Mouse (Mus musculus): ENCODE data around the gene Evc2. TPM values are rescaled to one million over a fixed set of nuclear protein-coding genes. Genes with fewer than 3 reads are reported as not detected.
A peak's percentile ranks its signal among the peaks of the same experiment; 100 is the strongest.

The Evc2 gene
- polyA plus RNA-seq, 1 experiment from 2014 or later: 15.0 TPM

- no peaks in the 10 kb centered on the region for H3K4me1 ChIP-seq (replicated peaks; ENCODE audit: control insufficient read depth, insufficient read depth, low read length)
- WGBS: 86% methylated on average over 4 of the region's 4 CpGs
- no peak overlapping the region for H3K4me3 ChIP-seq (ENCODE audit: low read length)
- H3K4me2 ChIP-seq (ENCODE audit: low read depth, low read length): no peak overlapping the region
- H3K36me3 ChIP-seq (ENCODE audit: control insufficient read depth, insufficient read depth, low read length): peaks cover 11% of the 10 kb centered on the region; the same call in 1 of the 2 replicates
- H3K9me3 ChIP-seq (ENCODE audit: control insufficient read depth, low read length): no peaks in the 10 kb centered on the region
- no peak overlapping the region for H3K9ac ChIP-seq (ENCODE audit: low read length)
- no peaks in the 10 kb centered on the region for H3K27me3 ChIP-seq (ENCODE audit: control insufficient read depth, insufficient read depth, low read depth, low read length)
- no peak for ATAC-seq (ENCODE audit: low read depth)
- no peak overlapping the region for H3K27ac ChIP-seq (ENCODE audit: low read length)
Observed at GRCm38 (mm10) chr5:37320761-37321160, 17.5 kb upstream of the Evc2 start.

DNA sequence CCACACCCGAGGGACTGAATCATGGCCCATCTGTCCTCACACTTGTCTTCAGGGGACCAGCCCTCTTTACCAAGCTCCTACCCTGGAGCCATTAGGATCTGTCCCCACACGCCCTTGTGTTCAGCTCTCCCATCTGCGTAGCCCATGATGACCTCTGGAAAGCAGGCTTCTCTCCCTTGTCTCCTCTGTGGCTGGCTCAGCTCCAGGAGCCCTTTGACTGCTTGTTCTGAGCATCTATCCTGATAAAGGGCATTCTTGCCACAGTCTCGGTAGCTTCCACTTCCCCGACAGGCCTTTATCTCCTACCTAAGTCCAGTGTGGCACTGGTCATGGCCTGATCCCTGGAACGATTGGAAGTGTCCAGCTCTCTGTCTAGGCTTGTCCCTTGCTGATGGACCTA, 11.6 kb upstream of the Evc2 start:
- Histone ChIP-seq H3K4me1 (replicated peaks; ENCODE audit: control insufficient read depth, insufficient read depth, low read length) (no peaks in the 10 kb centered on the region), H3K9ac (ENCODE audit: low read length) (no peak overlapping the region), H3K36me3 (ENCODE audit: control insufficient read depth, insufficient read depth, low read length) (peaks cover 10% of the 10 kb centered on the region), H3K27me3 (ENCODE audit: control insufficient read depth, insufficient read depth, low read depth, low read length) (no peaks in the 10 kb centered on the region), H3K4me2 (ENCODE audit: low read depth, low read length) (no peak overlapping the region), H3K9me3 (ENCODE audit: control insufficient read depth, low read length) (no peaks in the 10 kb centered on the region), H3K27ac (ENCODE audit: low read length) (no peak overlapping the region), H3K4me3 (ENCODE audit: low read length) (no peak overlapping the region)
- ATAC-seq (ENCODE audit: low read depth): no peak
- 79% methylated on average over 6 of the region's 6 CpGs for WGBS

GRCm38 (mm10) chr5:37330449-37331132, 7.7 kb upstream of the Evc2 start:
- Histone ChIP-seq H3K9ac (ENCODE audit: low read length) (no peak overlapping the region), H3K4me1 (replicated peaks; ENCODE audit: control insufficient read depth, insufficient read depth, low read length) (no peaks in the 10 kb centered on the region; the same call in 1 of the 2 replicates), H3K27me3 (ENCODE audit: control insufficient read depth, insufficient read depth, low read depth, low read length) (no peaks in the 10 kb centered on the region), H3K4me2 (ENCODE audit: low read depth, low read length) (no peak overlapping the region), H3K36me3 (ENCODE audit: control insufficient read depth, insufficient read depth, low read length) (peaks cover 6% of the 10 kb centered on the region), H3K9me3 (ENCODE audit: control insufficient read depth, low read length) (no peaks in the 10 kb centered on the region), H3K27ac (ENCODE audit: low read length) (no peak overlapping the region), H3K4me3 (ENCODE audit: low read length) (no peak overlapping the region)
- 75% methylated on average over 8 of the region's 8 CpGs for WGBS
- ATAC-seq (ENCODE audit: low read depth): no peak

GRCm38 (mm10) chr5:37331133-37331505, 7.2 kb upstream of the Evc2 start:
- Histone ChIP-seq H3K27ac (ENCODE audit: low read length) (no peak overlapping the region), H3K4me2 (ENCODE audit: low read depth, low read length) (no peak overlapping the region), H3K9me3 (ENCODE audit: control insufficient read depth, low read length) (no peaks in the 10 kb centered on the region), H3K36me3 (ENCODE audit: control insufficient read depth, insufficient read depth, low read length) (peaks cover 3% of the 10 kb centered on the region), H3K9ac (ENCODE audit: low read length) (no peak overlapping the region), H3K4me1 (replicated peaks; ENCODE audit: control insufficient read depth, insufficient read depth, low read length) (peaks cover 5% of the 10 kb centered on the region), H3K27me3 (ENCODE audit: control insufficient read depth, insufficient read depth, low read depth, low read length) (no peaks in the 10 kb centered on the region), H3K4me3 (ENCODE audit: low read length) (no peak overlapping the region)
- WGBS: 92% methylated on average over 2 of the region's 2 CpGs
- ATAC-seq (ENCODE audit: low read depth): no peak

- H3K27me3 ChIP-seq (ENCODE audit: control insufficient read depth, insufficient read depth, low read depth, low read length): no peaks in the 10 kb centered on the region
- no peak overlapping the region for H3K9ac ChIP-seq (ENCODE audit: low read length)
- H3K36me3 ChIP-seq (ENCODE audit: control insufficient read depth, insufficient read depth, low read length): no peaks in the 10 kb centered on the region
- no peak overlapping the region for H3K4me3 ChIP-seq (ENCODE audit: low read length)
- no peak for ATAC-seq (ENCODE audit: low read depth)
- H3K4me1 ChIP-seq (replicated peaks; ENCODE audit: control insufficient read depth, insufficient read depth, low read length): peaks cover 7% of the 10 kb centered on the region
- no peak overlapping the region for H3K27ac ChIP-seq (ENCODE audit: low read length)
- 62% methylated on average over 4 of the region's 4 CpGs for WGBS
- H3K4me2 ChIP-seq (ENCODE audit: low read depth, low read length): no peak overlapping the region
- H3K9me3 ChIP-seq (ENCODE audit: control insufficient read depth, low read length): no peaks in the 10 kb centered on the region
Observed at GRCm38 (mm10) chr5:37332066-37332465, 6.2 kb upstream of the Evc2 start.

- Histone ChIP-seq H3K4me3 (ENCODE audit: low read length) (no peak overlapping the region), H3K4me2 (ENCODE audit: low read depth, low read length) (no peak overlapping the region), H3K4me1 (replicated peaks; ENCODE audit: control insufficient read depth, insufficient read depth, low read length) (peaks cover 28% of the 10 kb centered on the region), H3K27me3 (ENCODE audit: control insufficient read depth, insufficient read depth, low read depth, low read length) (no peaks in the 10 kb centered on the region), H3K36me3 (ENCODE audit: control insufficient read depth, insufficient read depth, low read length) (no peaks in the 10 kb centered on the region), H3K9me3 (ENCODE audit: control insufficient read depth, low read length) (no peaks in the 10 kb centered on the region), H3K9ac (ENCODE audit: low read length) (no peak overlapping the region), H3K27ac (ENCODE audit: low read length) (no peak overlapping the region)
- 61% methylated on average over 3 of the region's 3 CpGs for WGBS
- no peak for ATAC-seq (ENCODE audit: low read depth)
Observed at GRCm38 (mm10) chr5:37335061-37335460, 3.2 kb upstream of the Evc2 start.

- H3K4me2 ChIP-seq (ENCODE audit: low read depth, low read length): peak within 1 kb of the TSS; percentile 93
- peak within 1 kb of the TSS; percentile 41; the same call in 1 of the 2 replicates for H3K27ac ChIP-seq (ENCODE audit: low read length)
- ATAC-seq (ENCODE audit: low read depth): peak; percentile 72
- WGBS: under 1% methylated on average over 48 of the region's 48 CpGs
- no peaks in the 10 kb centered on the region for H3K9me3 ChIP-seq (ENCODE audit: control insufficient read depth, low read length)
- H3K36me3 ChIP-seq (ENCODE audit: control insufficient read depth, insufficient read depth, low read length): no peaks in the 10 kb centered on the region
- H3K4me1 ChIP-seq (replicated peaks; ENCODE audit: control insufficient read depth, insufficient read depth, low read length): peaks cover 28% of the 10 kb centered on the region
- H3K27me3 ChIP-seq (ENCODE audit: control insufficient read depth, insufficient read depth, low read depth, low read length): no peaks in the 10 kb centered on the region
- H3K4me3 ChIP-seq (ENCODE audit: low read length): peak within 1 kb of the TSS; percentile 77
- peak within 1 kb of the TSS; percentile 82 for H3K9ac ChIP-seq (ENCODE audit: low read length)
Observed at GRCm38 (mm10) chr5:37336485-37337105, 1.7 kb upstream of the Evc2 start, which contains the start of gene Evc. Gene Evc (minus strand): TSS chr5:37336894.

DNA sequence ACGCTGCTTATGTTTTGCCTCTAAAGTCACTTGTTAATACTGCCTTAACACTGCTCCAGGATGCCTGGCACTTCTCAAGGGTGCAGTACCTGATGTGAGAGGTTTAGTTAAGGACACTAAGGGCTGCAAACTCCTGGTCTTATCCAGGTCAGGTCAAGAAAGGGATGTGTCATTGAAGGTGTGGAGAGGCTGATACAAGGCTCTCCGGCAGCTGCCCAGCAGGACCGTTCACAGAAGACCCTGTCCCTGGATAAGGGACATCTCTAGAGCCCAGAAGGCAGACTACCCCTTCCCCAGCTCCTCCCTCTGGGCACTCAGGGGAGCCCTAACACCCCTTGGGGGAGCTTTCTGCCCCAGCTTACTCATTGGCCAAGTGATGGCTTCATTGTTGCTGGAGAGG, 603 bp upstream of the Evc2 start:
- peak; percentile 5; the same call in 1 of the 2 replicates for ATAC-seq (ENCODE audit: low read depth)
- peak overlapping the region; percentile 82 for H3K9ac ChIP-seq (ENCODE audit: low read length)
- H3K36me3 ChIP-seq (ENCODE audit: control insufficient read depth, insufficient read depth, low read length): no peaks in the 10 kb centered on the region
- peaks cover 28% of the 10 kb centered on the region for H3K4me1 ChIP-seq (replicated peaks; ENCODE audit: control insufficient read depth, insufficient read depth, low read length)
- 54% methylated on average over 3 of the region's 3 CpGs for WGBS
- H3K27me3 ChIP-seq (ENCODE audit: control insufficient read depth, insufficient read depth, low read depth, low read length): no peaks in the 10 kb centered on the region
- H3K4me3 ChIP-seq (ENCODE audit: low read length): peak overlapping the region; percentile 77
- peak overlapping the region; percentile 80 for H3K4me2 ChIP-seq (ENCODE audit: low read depth, low read length)
- H3K27ac ChIP-seq (ENCODE audit: low read length): no peak overlapping the region; the same call in 1 of the 2 replicates
- no peaks in the 10 kb centered on the region for H3K9me3 ChIP-seq (ENCODE audit: control insufficient read depth, low read length)

DNA sequence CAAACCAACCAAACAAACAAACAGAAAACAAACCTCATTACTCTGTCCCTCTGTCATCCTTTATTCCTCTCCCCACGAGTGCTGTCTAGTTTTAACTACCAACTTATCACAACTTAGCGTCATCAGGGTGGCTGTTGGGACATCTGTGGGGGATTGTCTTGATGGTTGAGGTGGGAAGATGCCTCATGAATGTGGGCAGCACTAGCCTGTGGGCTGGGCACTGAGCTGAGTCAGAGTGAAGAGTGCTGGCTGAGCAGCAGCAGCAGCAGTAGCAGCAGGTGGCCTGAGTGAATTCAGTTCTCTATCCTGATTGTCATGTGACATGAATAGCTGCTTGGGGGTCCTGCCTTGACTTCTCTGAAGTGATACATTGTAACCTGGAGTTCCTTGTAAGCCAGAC, 5.7 kb downstream of the Evc2 start:
- WGBS: 86% methylated on average over 2 of the region's 2 CpGs
- H3K36me3 ChIP-seq (ENCODE audit: control insufficient read depth, insufficient read depth, low read length): peaks cover 3% of the 10 kb centered on the region

More for the DNA sequence above, 5.7 kb downstream of the Evc2 start:
- no peak overlapping the region for H3K27ac ChIP-seq (ENCODE audit: low read length)
- no peak overlapping the region for H3K9ac ChIP-seq (ENCODE audit: low read length)
- H3K9me3 ChIP-seq (ENCODE audit: control insufficient read depth, low read length): no peaks in the 10 kb centered on the region
- H3K4me1 ChIP-seq (replicated peaks; ENCODE audit: control insufficient read depth, insufficient read depth, low read length): peaks cover 9% of the 10 kb centered on the region
- no peaks in the 10 kb centered on the region for H3K27me3 ChIP-seq (ENCODE audit: control insufficient read depth, insufficient read depth, low read depth, low read length)
- H3K4me2 ChIP-seq (ENCODE audit: low read depth, low read length): no peak overlapping the region
- ATAC-seq (ENCODE audit: low read depth): no peak; the same call in 1 of the 2 replicates
- no peak overlapping the region for H3K4me3 ChIP-seq (ENCODE audit: low read length)

Measured in lung, embryonic 16.5 days (tissue).